Mouse (Mus musculus) neural tube, embryonic 15.5 days (tissue): ENCODE measurements around the gene Asb1. TPM values are rescaled to one million over a fixed set of nuclear protein-coding genes. Genes with fewer than 3 reads are reported as not detected.

ENCODE experiments used
- ATAC-seq: fragments of 200-750 bp; cut with Nextera tagmentation; 2 replicates; pipeline ENCODE4 v1.8.0; 2017; ENCODE audit warnings: mild to moderate bottlenecking, moderate TSS enrichment, moderate library complexity; ENCODE audit not compliant: low FRiP score
- H3K27ac ChIP-seq: fragments of 300-500 bp; sonication (generic); replicated peaks from 2 replicates; pipeline ENCODE4 v1.5.1; 2015; ENCODE audit warnings: mild to moderate bottlenecking, inconsistent platforms
- H3K27me3 ChIP-seq: fragments of 300-500 bp; sonication (generic); replicated peaks from 2 replicates; pipeline ENCODE4 v1.6.1; 2015; ENCODE audit warnings: inconsistent platforms
- H3K36me3 ChIP-seq: fragments of 300-500 bp; sonication (generic); 2 replicates; pipeline ENCODE4 v1.6.1; 2015; ENCODE audit warnings: inconsistent platforms
- H3K4me1 ChIP-seq: fragments of 300-500 bp; sonication (generic); 2 replicates; pipeline ENCODE4 v1.6.1; 2015; ENCODE audit warnings: inconsistent platforms
- H3K4me2 ChIP-seq: fragments of 300-500 bp; sonication (generic); 2 replicates; pipeline ENCODE4 v1.6.1; 2015; ENCODE audit warnings: inconsistent platforms, mild to moderate bottlenecking, moderate library complexity
- H3K4me3 ChIP-seq: fragments of 300-500 bp; sonication (generic); replicated peaks from 2 replicates; pipeline ENCODE4 v1.5.1; 2015; ENCODE audit warnings: mild to moderate bottlenecking, inconsistent platforms
- H3K9ac ChIP-seq: fragments of 300-500 bp; sonication (generic); replicated peaks from 2 replicates; pipeline ENCODE4 v1.6.1; 2015; ENCODE audit warnings: mild to moderate bottlenecking, inconsistent platforms
- H3K9me3 ChIP-seq: fragments of 300-500 bp; sonication (generic); replicated peaks from 2 replicates; pipeline ENCODE4 v1.6.1; 2016; ENCODE audit warnings: inconsistent platforms
- WGBS: fragments of 180-500 bp; shearing (Covaris S2); methylation state at CpG from one replicate; pipeline ENCODE4 v1.1.7; 2015; ENCODE audit warnings: mixed read lengths; 5-methylcytosine and 5-hydroxymethylcytosine counted together
- polyA plus RNA-seq: library from polyadenylated mRNA; unstranded; fragments of >200 nt; fragmentation: Nextera tagmentation; extraction: Ambion mirVana; gene quantifications from 2 replicates; pipeline ENCODE4 v1.2.1, GENCODE M21; 2015

The Asb1 gene
- polyA plus RNA-seq: 12.0 and 13.4 TPM in 2 replicates

GRCm38 (mm10) chr1:91540271-91540826, at the start of gene Asb1:
Gene Asb1 (plus strand): TSS chr1:91540544.
- Histone ChIP-seq H3K9me3 (no peaks in the 10 kb centered on the region), H3K4me2 (peak within 1 kb of the TSS; percentile 95), H3K4me1 (peaks cover 16% of the 10 kb centered on the region), H3K27ac (peak within 1 kb of the TSS; percentile 70), H3K4me3 (peak within 1 kb of the TSS; percentile 85), H3K27me3 (peaks cover 8% of the 10 kb centered on the region; the same call in 1 of the 2 replicates), H3K9ac (peak within 1 kb of the TSS; percentile 91), H3K36me3 (peaks cover 12% of the 10 kb centered on the region)
- ATAC-seq: peak; percentile 97
- WGBS: under 1% methylated on average over 41 of the region's 41 CpGs

GRCm38 (mm10) chr1:91492740-91493139, 47.6 kb upstream of the Asb1 start:
- no peak overlapping the region for H3K27ac ChIP-seq
- no peak overlapping the region for H3K4me2 ChIP-seq
- no peak overlapping the region for H3K4me3 ChIP-seq
- H3K27me3 ChIP-seq: no peaks in the 10 kb centered on the region
- WGBS: 5% methylated on average over 2 of the region's 2 CpGs
- H3K36me3 ChIP-seq: no peaks in the 10 kb centered on the region
- peaks cover 28% of the 10 kb centered on the region for H3K4me1 ChIP-seq
- H3K9ac ChIP-seq: no peak overlapping the region
- no peaks in the 10 kb centered on the region for H3K9me3 ChIP-seq
- no peak for ATAC-seq

- 48% methylated on average over 3 of the region's 3 CpGs for WGBS
- Histone ChIP-seq H3K4me3 (peak overlapping the region; percentile 66), H3K27me3 (no peaks in the 10 kb centered on the region), H3K9ac (no peak overlapping the region), H3K4me1 (peaks cover 28% of the 10 kb centered on the region), H3K36me3 (no peaks in the 10 kb centered on the region), H3K9me3 (no peaks in the 10 kb centered on the region), H3K27ac (no peak overlapping the region), H3K4me2 (peak overlapping the region; percentile 74)
- ATAC-seq: peak; percentile 28
These were observed 46.4 kb upstream of the Asb1 start for GRCm38 (mm10) chr1:91493938-91494337.

GRCm38 (mm10) chr1:91494457-91495140, 45.7 kb upstream of the Asb1 start, which contains the start of gene Traf3ip1:
Gene Traf3ip1 (plus strand): TSS chr1:91494647.
- peak within 1 kb of the TSS; percentile 66 for H3K4me3 ChIP-seq
- no peaks in the 10 kb centered on the region for H3K27me3 ChIP-seq
- no peaks in the 10 kb centered on the region for H3K9me3 ChIP-seq
- H3K9ac ChIP-seq: peak within 1 kb of the TSS; percentile 67
- under 1% methylated on average over 78 of the region's 79 CpGs for WGBS
- H3K4me1 ChIP-seq: peaks cover 28% of the 10 kb centered on the region
- peak within 1 kb of the TSS; percentile 28; the same call in 1 of the 2 replicates for H3K27ac ChIP-seq
- ATAC-seq: peak; percentile 98
- peak within 1 kb of the TSS; percentile 74 for H3K4me2 ChIP-seq
- peaks cover 4% of the 10 kb centered on the region; the same call in 1 of the 2 replicates for H3K36me3 ChIP-seq

- no peak; the same call in 1 of the 2 replicates for ATAC-seq
- peaks cover 10% of the 10 kb centered on the region for H3K36me3 ChIP-seq
These were observed 45.0 kb upstream of the Asb1 start for GRCm38 (mm10) chr1:91495321-91495720.

GRCm38 (mm10) chr1:91498579-91498978, 41.8 kb upstream of the Asb1 start:
- Histone ChIP-seq H3K4me1 (peaks cover 28% of the 10 kb centered on the region), H3K9ac (no peak overlapping the region), H3K9me3 (no peaks in the 10 kb centered on the region), H3K36me3 (peaks cover 35% of the 10 kb centered on the region), H3K4me3 (no peak overlapping the region), H3K27ac (no peak overlapping the region), H3K27me3 (no peaks in the 10 kb centered on the region), H3K4me2 (no peak overlapping the region)
- 95% methylated on average over 6 of the region's 6 CpGs for WGBS
- ATAC-seq: no peak

More at GRCm38 (mm10) chr1:91495321-91495720, 45.0 kb upstream of the Asb1 start:
- H3K27ac ChIP-seq: no peak overlapping the region
- peak overlapping the region; percentile 66 for H3K4me3 ChIP-seq
- peak overlapping the region; percentile 67 for H3K9ac ChIP-seq
- no peaks in the 10 kb centered on the region for H3K9me3 ChIP-seq
- H3K4me1 ChIP-seq: peaks cover 28% of the 10 kb centered on the region
- 51% methylated on average over 5 of the region's 5 CpGs for WGBS
- H3K4me2 ChIP-seq: peak overlapping the region; percentile 74
- H3K27me3 ChIP-seq: no peaks in the 10 kb centered on the region

- ATAC-seq: no peak
- Histone ChIP-seq H3K27me3 (no peaks in the 10 kb centered on the region), H3K9ac (no peak overlapping the region), H3K4me3 (no peak overlapping the region), H3K4me1 (no peaks in the 10 kb centered on the region), H3K36me3 (peaks cover 71% of the 10 kb centered on the region), H3K4me2 (no peak overlapping the region), H3K27ac (no peak overlapping the region), H3K9me3 (no peaks in the 10 kb centered on the region)
- WGBS: 72% methylated on average over 3 of the region's 3 CpGs
These were observed 35.7 kb upstream of the Asb1 start for GRCm38 (mm10) chr1:91504615-91505014.

- Histone ChIP-seq H3K36me3 (peaks cover 38% of the 10 kb centered on the region), H3K4me1 (no peaks in the 10 kb centered on the region), H3K4me2 (no peak overlapping the region), H3K27ac (no peak overlapping the region), H3K9ac (no peak overlapping the region), H3K27me3 (no peaks in the 10 kb centered on the region), H3K9me3 (no peaks in the 10 kb centered on the region), H3K4me3 (no peak overlapping the region)
- whole genome bisulfite sequencing: 77% methylated on average over 11 of the region's 11 CpGs
- no peak for ATAC-seq
These were observed 25.4 kb upstream of the Asb1 start for GRCm38 (mm10) chr1:91514916-91515315.

- no peaks in the 10 kb centered on the region for H3K9me3 ChIP-seq
- ATAC-seq: no peak
- H3K36me3 ChIP-seq: peaks cover 38% of the 10 kb centered on the region
- H3K4me1 ChIP-seq: no peaks in the 10 kb centered on the region
- WGBS: 90% methylated on average over 6 of the region's 6 CpGs
- H3K9ac ChIP-seq: no peak overlapping the region
- H3K27me3 ChIP-seq: no peaks in the 10 kb centered on the region
- no peak overlapping the region for H3K27ac ChIP-seq
- H3K4me3 ChIP-seq: no peak overlapping the region
- no peak overlapping the region for H3K4me2 ChIP-seq
These were observed 24.7 kb upstream of the Asb1 start for GRCm38 (mm10) chr1:91515642-91516041.

GRCm38 (mm10) chr1:91523759-91524158, 16.6 kb upstream of the Asb1 start:
- no peak overlapping the region for H3K4me2 ChIP-seq
- no peaks in the 10 kb centered on the region for H3K27me3 ChIP-seq
- no peak overlapping the region for H3K9ac ChIP-seq
- H3K4me1 ChIP-seq: no peaks in the 10 kb centered on the region
- no peaks in the 10 kb centered on the region for H3K9me3 ChIP-seq
- no peak for ATAC-seq
- peaks cover 75% of the 10 kb centered on the region for H3K36me3 ChIP-seq
- no peak overlapping the region for H3K27ac ChIP-seq
- no peak overlapping the region for H3K4me3 ChIP-seq
- WGBS: 16% methylated on average over 10 of the region's 10 CpGs

GRCm38 (mm10) chr1:91525838-91526237, 14.5 kb upstream of the Asb1 start:
- Histone ChIP-seq H3K27me3 (no peaks in the 10 kb centered on the region), H3K4me1 (no peaks in the 10 kb centered on the region), H3K9me3 (no peaks in the 10 kb centered on the region), H3K9ac (no peak overlapping the region), H3K27ac (no peak overlapping the region), H3K4me3 (no peak overlapping the region), H3K36me3 (peaks cover 62% of the 10 kb centered on the region), H3K4me2 (no peak overlapping the region)
- WGBS: 84% methylated on average over 14 of the region's 14 CpGs
- ATAC-seq: no peak

GRCm38 (mm10) chr1:91530166-91530565, 10.2 kb upstream of the Asb1 start:
- 92% methylated on average over 9 of the region's 9 CpGs for WGBS
- no peak overlapping the region for H3K27ac ChIP-seq
- H3K9ac ChIP-seq: no peak overlapping the region
- H3K4me3 ChIP-seq: no peak overlapping the region
- peaks cover 33% of the 10 kb centered on the region for H3K36me3 ChIP-seq
- no peaks in the 10 kb centered on the region for H3K4me1 ChIP-seq
- H3K9me3 ChIP-seq: no peaks in the 10 kb centered on the region
- H3K4me2 ChIP-seq: no peak overlapping the region
- no peaks in the 10 kb centered on the region for H3K27me3 ChIP-seq
- ATAC-seq: no peak
